Mouse (Mus musculus): ENCODE results near the gene Tbc1d22a. TPM values are rescaled to one million over a fixed set of nuclear protein-coding genes. Genes with fewer than 3 reads are reported as not detected.
A peak's percentile ranks its signal among the peaks of the same experiment; 100 is the strongest.

The Tbc1d22a gene
- polyA plus RNA-seq, 1 experiment from 2014 or later: 8.1 TPM

- Histone ChIP-seq H3K4me2 (no peak overlapping the region), H3K9ac (ENCODE audit: low read length) (no peak overlapping the region), H3K27ac (ENCODE audit: low read depth, low read length) (no peak overlapping the region), H3K36me3 (ENCODE audit: control insufficient read depth, insufficient read depth, low read length) (no peaks in the 10 kb centered on the region), H3K27me3 (ENCODE audit: control insufficient read depth, insufficient read depth, low read length) (no peaks in the 10 kb centered on the region), H3K4me1 (ENCODE audit: control insufficient read depth, insufficient read depth, low read length) (peaks cover 6% of the 10 kb centered on the region; the same call in 1 of the 2 replicates), H3K9me3 (ENCODE audit: control insufficient read depth, low read length) (no peaks in the 10 kb centered on the region), H3K4me3 (ENCODE audit: low read depth, low read length) (no peak overlapping the region)
- WGBS: 65% methylated on average over 4 of the region's 4 CpGs
- ATAC-seq (ENCODE audit: low FRiP score) (no peak), DNase-seq (ENCODE audit: low spot score, missing footprints) (peak; percentile 80)
Measured at GRCm38 (mm10) chr15:86252684-86253083, 38.4 kb downstream of the Tbc1d22a start.

DNA sequence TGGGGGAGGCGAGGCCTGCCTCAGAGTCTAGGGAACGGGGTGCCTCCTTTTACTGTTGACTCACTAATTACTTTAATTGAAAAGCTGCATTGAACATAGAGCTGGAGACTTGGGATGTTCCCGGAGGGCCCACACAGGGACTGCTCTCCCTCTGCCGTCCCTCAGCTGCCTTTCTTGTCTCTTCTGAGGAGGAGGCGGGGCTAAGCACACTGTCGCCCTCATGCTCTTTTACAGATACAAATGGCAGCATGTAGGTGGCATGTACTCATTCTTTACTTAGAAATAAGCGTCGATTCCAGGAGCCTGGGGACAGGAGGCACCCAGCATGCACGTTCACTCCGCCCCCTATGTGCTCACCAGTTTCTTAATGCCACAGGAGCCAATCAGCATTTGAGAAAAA, 39.2 kb downstream of the Tbc1d22a start:
- Histone ChIP-seq H3K4me1 (ENCODE audit: control insufficient read depth, insufficient read depth, low read length) (peaks cover 6% of the 10 kb centered on the region; the same call in 1 of the 2 replicates), H3K27me3 (ENCODE audit: control insufficient read depth, insufficient read depth, low read length) (no peaks in the 10 kb centered on the region), H3K36me3 (ENCODE audit: control insufficient read depth, insufficient read depth, low read length) (no peaks in the 10 kb centered on the region), H3K9ac (ENCODE audit: low read length) (no peak overlapping the region), H3K4me2 (no peak overlapping the region), H3K27ac (ENCODE audit: low read depth, low read length) (no peak overlapping the region), H3K4me3 (ENCODE audit: low read depth, low read length) (no peak overlapping the region), H3K9me3 (ENCODE audit: control insufficient read depth, low read length) (no peaks in the 10 kb centered on the region)
- ATAC-seq (ENCODE audit: low FRiP score) (no peak), DNase-seq (ENCODE audit: low spot score, missing footprints) (peak; percentile 77)
- WGBS: 40% methylated on average over 10 of the region's 10 CpGs

GRCm38 (mm10) chr15:86256201-86256600, 41.9 kb downstream of the Tbc1d22a start:
- Histone ChIP-seq H3K27me3 (ENCODE audit: control insufficient read depth, insufficient read depth, low read length) (no peaks in the 10 kb centered on the region), H3K4me2 (no peak overlapping the region), H3K4me1 (ENCODE audit: control insufficient read depth, insufficient read depth, low read length) (peaks cover 6% of the 10 kb centered on the region; the same call in 1 of the 2 replicates), H3K9ac (ENCODE audit: low read length) (no peak overlapping the region), H3K36me3 (ENCODE audit: control insufficient read depth, insufficient read depth, low read length) (no peaks in the 10 kb centered on the region), H3K9me3 (ENCODE audit: control insufficient read depth, low read length) (no peaks in the 10 kb centered on the region), H3K27ac (ENCODE audit: low read depth, low read length) (no peak overlapping the region), H3K4me3 (ENCODE audit: low read depth, low read length) (no peak overlapping the region)
- DNase-seq (ENCODE audit: low spot score, missing footprints) (peak; percentile 23), ATAC-seq (ENCODE audit: low FRiP score) (no peak)
- 77% methylated on average over 5 of the region's 5 CpGs for WGBS

GRCm38 (mm10) chr15:86256728-86257179, 42.5 kb downstream of the Tbc1d22a start:
- H3K4me2 ChIP-seq: no peak overlapping the region
- ATAC-seq (ENCODE audit: low FRiP score) (no peak), DNase-seq (ENCODE audit: low spot score, missing footprints) (peak; percentile 68)
- no peaks in the 10 kb centered on the region for H3K27me3 ChIP-seq (ENCODE audit: control insufficient read depth, insufficient read depth, low read length)
- no peak overlapping the region for H3K4me3 ChIP-seq (ENCODE audit: low read depth, low read length)
- H3K36me3 ChIP-seq (ENCODE audit: control insufficient read depth, insufficient read depth, low read length): no peaks in the 10 kb centered on the region
- no peaks in the 10 kb centered on the region for H3K9me3 ChIP-seq (ENCODE audit: control insufficient read depth, low read length)
- peaks cover 6% of the 10 kb centered on the region; the same call in 1 of the 2 replicates for H3K4me1 ChIP-seq (ENCODE audit: control insufficient read depth, insufficient read depth, low read length)
- H3K9ac ChIP-seq (ENCODE audit: low read length): no peak overlapping the region
- 58% methylated on average over 4 of the region's 4 CpGs for WGBS
- H3K27ac ChIP-seq (ENCODE audit: low read depth, low read length): no peak overlapping the region

DNA sequence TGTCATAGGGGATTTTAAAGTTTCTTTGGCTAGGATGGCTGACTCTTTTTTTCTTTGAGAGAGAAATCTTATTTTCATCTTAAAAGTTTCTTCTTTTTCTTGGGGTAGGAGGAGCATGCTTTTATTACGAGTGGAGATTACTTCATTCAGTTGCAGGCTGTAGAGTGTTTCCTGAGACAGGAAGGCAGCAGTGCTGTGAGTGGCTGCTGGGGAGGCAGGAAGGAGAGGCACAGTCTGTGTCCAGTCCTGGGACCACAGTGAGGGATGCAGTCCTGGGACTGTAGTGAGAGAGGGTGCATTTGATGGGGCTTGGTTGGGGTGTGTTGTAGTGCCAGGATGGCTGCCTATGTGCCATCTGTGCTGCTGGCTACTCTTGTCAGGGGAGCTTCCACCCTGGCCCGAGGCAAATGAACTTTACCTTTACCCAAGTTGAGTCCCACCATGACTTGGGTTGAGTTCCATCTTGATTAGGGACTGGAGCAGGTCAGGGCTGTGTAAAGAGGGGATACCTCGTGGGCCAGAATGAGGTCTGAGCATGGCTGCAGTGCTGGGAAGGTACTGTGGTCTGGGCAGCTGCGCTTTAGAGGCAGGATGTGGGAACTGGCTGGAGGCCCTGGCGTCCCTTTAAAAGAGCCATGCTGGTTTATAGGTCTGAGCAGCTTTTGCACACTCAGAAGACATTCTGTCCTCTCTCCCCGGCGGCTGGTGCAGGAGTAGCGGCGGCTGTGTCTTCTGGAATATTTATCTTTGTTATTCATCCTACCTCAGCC, 43.8 kb downstream of the Tbc1d22a start:
- no peak overlapping the region for H3K4me3 ChIP-seq (ENCODE audit: low read depth, low read length)
- no peaks in the 10 kb centered on the region for H3K9me3 ChIP-seq (ENCODE audit: control insufficient read depth, low read length)
- no peaks in the 10 kb centered on the region for H3K36me3 ChIP-seq (ENCODE audit: control insufficient read depth, insufficient read depth, low read length)
- no peaks in the 10 kb centered on the region for H3K27me3 ChIP-seq (ENCODE audit: control insufficient read depth, insufficient read depth, low read length)
- no peak overlapping the region for H3K27ac ChIP-seq (ENCODE audit: low read depth, low read length)
- H3K9ac ChIP-seq (ENCODE audit: low read length): no peak overlapping the region
- DNase-seq (ENCODE audit: low spot score, missing footprints) (peak; percentile 19), ATAC-seq (ENCODE audit: low FRiP score) (no peak)
- H3K4me1 ChIP-seq (ENCODE audit: control insufficient read depth, insufficient read depth, low read length): peaks cover 6% of the 10 kb centered on the region; the same call in 1 of the 2 replicates
- WGBS: 94% methylated on average over 9 of the region's 9 CpGs
- H3K4me2 ChIP-seq: no peak overlapping the region

- Histone ChIP-seq H3K9me3 (ENCODE audit: control insufficient read depth, low read length) (no peaks in the 10 kb centered on the region), H3K36me3 (ENCODE audit: control insufficient read depth, insufficient read depth, low read length) (no peaks in the 10 kb centered on the region), H3K9ac (ENCODE audit: low read length) (no peak overlapping the region), H3K27me3 (ENCODE audit: control insufficient read depth, insufficient read depth, low read length) (no peaks in the 10 kb centered on the region), H3K4me2 (no peak overlapping the region), H3K27ac (ENCODE audit: low read depth, low read length) (no peak overlapping the region), H3K4me3 (ENCODE audit: low read depth, low read length) (no peak overlapping the region), H3K4me1 (ENCODE audit: control insufficient read depth, insufficient read depth, low read length) (no peaks in the 10 kb centered on the region)
- DNase-seq (ENCODE audit: low spot score, missing footprints) (peak; percentile 21), ATAC-seq (ENCODE audit: low FRiP score) (no peak)
- whole genome bisulfite sequencing: 80% methylated on average over 4 of the region's 4 CpGs
Measured at GRCm38 (mm10) chr15:86259233-86259632, 45.0 kb downstream of the Tbc1d22a start.

DNA sequence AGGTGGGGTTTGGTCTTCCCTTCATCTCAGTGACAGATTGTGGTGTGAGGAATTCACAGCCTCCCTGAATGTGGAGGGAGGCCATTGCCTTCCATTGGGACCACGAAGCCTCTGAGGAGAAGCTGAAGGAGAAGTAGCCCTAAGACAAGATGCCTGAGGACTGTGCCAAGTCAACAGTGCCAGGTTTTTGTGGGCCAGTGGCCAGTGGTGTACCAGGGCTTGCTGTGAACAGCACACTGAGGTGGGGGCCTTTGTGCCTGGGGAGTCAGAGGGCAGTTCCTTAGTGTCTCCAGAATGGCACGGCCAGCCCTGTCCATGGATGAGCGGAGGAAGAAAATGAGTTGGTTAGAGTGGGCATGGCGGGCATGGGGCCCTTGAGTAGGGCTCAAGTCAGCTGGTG, 45.9 kb downstream of the Tbc1d22a start:
- no peak overlapping the region for H3K4me2 ChIP-seq
- H3K27ac ChIP-seq (ENCODE audit: low read depth, low read length): no peak overlapping the region
- no peaks in the 10 kb centered on the region for H3K9me3 ChIP-seq (ENCODE audit: control insufficient read depth, low read length)
- H3K36me3 ChIP-seq (ENCODE audit: control insufficient read depth, insufficient read depth, low read length): no peaks in the 10 kb centered on the region
- no peaks in the 10 kb centered on the region for H3K27me3 ChIP-seq (ENCODE audit: control insufficient read depth, insufficient read depth, low read length)
- no peak for DNase-seq (ENCODE audit: low spot score, missing footprints)
- H3K4me3 ChIP-seq (ENCODE audit: low read depth, low read length): no peak overlapping the region
- 90% methylated on average over 4 of the region's 4 CpGs for WGBS
- ATAC-seq (ENCODE audit: low FRiP score): no peak
- 0 out of 2 replicates have a peak, but pooled peaks cover 2% of the 10 kb centered on the region for H3K4me1 ChIP-seq (ENCODE audit: control insufficient read depth, insufficient read depth, low read length)
- no peak overlapping the region for H3K9ac ChIP-seq (ENCODE audit: low read length)

DNA sequence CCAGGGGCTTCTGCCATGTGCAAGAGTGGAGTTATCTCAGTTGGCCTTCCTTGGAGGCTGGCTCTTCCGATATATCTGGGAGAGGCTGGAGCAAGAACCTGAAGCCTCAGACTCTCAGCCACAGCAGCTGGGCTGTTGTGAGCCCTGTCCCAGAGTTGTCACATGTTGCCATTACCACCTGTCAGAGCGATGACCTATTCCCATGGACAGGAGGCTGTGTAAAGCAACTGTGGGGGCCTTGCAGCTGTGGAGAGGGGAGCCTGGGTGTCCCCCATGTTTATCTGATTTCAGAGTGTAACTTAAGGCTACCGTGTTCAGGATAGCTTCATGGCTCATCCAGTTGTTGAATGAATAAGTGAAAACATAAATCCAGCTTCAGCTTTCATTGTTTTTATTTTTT, 50.1 kb downstream of the Tbc1d22a start:
- ATAC-seq (ENCODE audit: low FRiP score) (no peak), DNase-seq (ENCODE audit: low spot score, missing footprints) (peak; percentile 79)
- no peaks in the 10 kb centered on the region for H3K27me3 ChIP-seq (ENCODE audit: control insufficient read depth, insufficient read depth, low read length)
- no peak overlapping the region for H3K9ac ChIP-seq (ENCODE audit: low read length)
- no peaks in the 10 kb centered on the region for H3K36me3 ChIP-seq (ENCODE audit: control insufficient read depth, insufficient read depth, low read length)
- WGBS: 78% methylated on average over 3 of the region's 3 CpGs
- H3K4me2 ChIP-seq: no peak overlapping the region
- H3K4me1 ChIP-seq (ENCODE audit: control insufficient read depth, insufficient read depth, low read length): 0 out of 2 replicates have a peak, but pooled peaks cover 3% of the 10 kb centered on the region
- no peak overlapping the region for H3K4me3 ChIP-seq (ENCODE audit: low read depth, low read length)
- H3K27ac ChIP-seq (ENCODE audit: low read depth, low read length): no peak overlapping the region
- no peaks in the 10 kb centered on the region for H3K9me3 ChIP-seq (ENCODE audit: control insufficient read depth, low read length)

DNA sequence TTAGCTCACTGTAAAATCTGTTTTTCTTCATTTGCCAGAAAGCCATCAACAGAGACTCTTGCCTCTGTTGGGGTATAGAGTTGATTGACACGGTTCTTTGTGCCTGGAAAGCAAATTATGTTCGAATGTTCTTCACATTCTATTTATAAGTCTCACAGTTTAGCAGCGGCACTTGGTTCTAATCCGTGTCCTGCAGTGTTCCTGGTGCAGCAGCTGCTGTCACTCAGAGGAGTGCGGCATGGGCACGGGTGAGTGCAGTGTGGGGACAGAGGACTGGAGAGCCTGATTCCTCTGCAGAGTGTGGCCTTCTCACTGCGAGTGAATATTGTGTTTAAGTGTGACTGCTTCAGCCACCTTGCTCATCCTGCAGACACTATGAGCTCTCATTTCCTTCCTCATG, 50.5 kb downstream of the Tbc1d22a start:
- no peak overlapping the region for H3K9ac ChIP-seq (ENCODE audit: low read length)
- H3K9me3 ChIP-seq (ENCODE audit: control insufficient read depth, low read length): no peaks in the 10 kb centered on the region
- ATAC-seq (ENCODE audit: low FRiP score): no peak
- no peak overlapping the region for H3K4me3 ChIP-seq (ENCODE audit: low read depth, low read length)
- DNase-seq (ENCODE audit: low spot score, missing footprints): no peak
- H3K4me2 ChIP-seq: no peak overlapping the region
- no peak overlapping the region for H3K27ac ChIP-seq (ENCODE audit: low read depth, low read length)
- H3K36me3 ChIP-seq (ENCODE audit: control insufficient read depth, insufficient read depth, low read length): no peaks in the 10 kb centered on the region
- H3K27me3 ChIP-seq (ENCODE audit: control insufficient read depth, insufficient read depth, low read length): no peaks in the 10 kb centered on the region
- H3K4me1 ChIP-seq (ENCODE audit: control insufficient read depth, insufficient read depth, low read length): 0 out of 2 replicates have a peak, but pooled peaks cover 5% of the 10 kb centered on the region
- 70% methylated on average over 7 of the region's 7 CpGs for WGBS

All from midbrain, embryonic 11.5 days (tissue).